Mouse (Mus musculus) neural tube, embryonic 10.5 days (tissue): ENCODE data around the gene Zfp296.

Source experiments
- DNase-seq: peaks from one replicate; pipeline ENCODE4 v3.0.0-alpha.2; 2017; ENCODE audit warnings: low spot score; ENCODE audit errors: extremely low spot score

Gene Zfp296

DNA sequence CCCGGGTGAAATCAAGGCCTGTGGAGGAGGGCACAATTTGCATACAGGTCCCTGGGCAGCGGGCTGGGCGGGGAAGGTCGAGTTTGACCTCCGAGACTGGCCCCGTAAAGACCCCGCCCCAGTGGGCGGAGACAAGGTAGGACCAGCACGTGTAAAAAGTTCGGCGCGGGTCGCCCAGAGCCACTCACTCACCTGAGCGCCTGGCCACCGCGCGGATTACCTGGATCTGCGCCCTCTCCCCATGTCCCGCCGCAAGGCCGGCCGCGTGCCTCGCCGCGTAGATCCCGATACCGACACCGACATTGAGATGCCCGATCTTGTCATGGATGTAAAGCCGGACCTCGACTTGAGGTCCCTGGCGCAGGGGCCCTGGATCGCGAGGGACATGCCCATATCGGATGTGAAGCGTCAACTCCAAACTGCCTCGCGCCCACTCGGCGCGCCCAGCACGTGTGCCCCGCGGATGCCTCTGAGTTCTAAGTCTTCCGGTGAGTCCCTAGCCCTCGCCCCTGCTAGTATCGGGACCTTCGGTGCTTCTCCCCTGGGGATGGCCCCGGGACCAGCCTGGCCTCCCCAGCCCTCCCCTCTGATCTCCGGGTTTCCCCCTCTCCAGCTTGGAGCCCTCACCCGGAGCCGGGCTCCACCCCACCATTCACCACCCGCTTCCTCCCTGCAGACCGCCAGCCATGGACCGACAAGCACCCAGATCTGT is at the start of gene Zfp296, which contains the start of gene Gemin7:
Gene Zfp296, plus strand, starts transcription at position 147 of the 712 bp plus-strand sequence.
Gene Gemin7, minus strand, starts transcription at position 455 of the 712 bp plus-strand sequence.
- DNase-seq = peak; percentile 48

GRCm38 (mm10) chr7:19531077-19531476 is 46.0 kb upstream of the Zfp296 start:
- DNase-seq = no peak

DNA sequence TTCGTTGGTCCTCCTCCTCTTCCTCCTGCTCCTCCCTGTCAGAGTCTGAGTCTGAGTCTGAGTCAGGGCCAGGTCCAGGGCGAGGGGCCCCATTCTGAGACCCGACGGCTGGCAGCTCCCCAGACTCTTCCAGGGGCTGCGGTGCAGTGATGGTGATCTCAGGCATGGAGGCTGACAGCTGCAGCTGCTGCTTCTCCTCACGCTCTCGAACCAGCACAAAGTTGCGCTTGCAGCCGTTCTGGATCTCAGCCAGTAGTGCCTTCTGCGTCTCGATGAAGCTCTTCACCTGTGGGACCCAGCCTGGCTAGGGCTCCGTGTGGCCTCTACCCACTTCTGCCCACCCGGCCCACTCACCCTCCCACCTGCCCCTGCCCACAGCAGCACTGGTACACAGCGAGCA is 44.8 kb upstream of the Zfp296 start:
- no peak for DNase-seq

GRCm38 (mm10) chr7:19534676-19535075 is 42.4 kb upstream of the Zfp296 start:
- DNase-seq = no peak

DNA sequence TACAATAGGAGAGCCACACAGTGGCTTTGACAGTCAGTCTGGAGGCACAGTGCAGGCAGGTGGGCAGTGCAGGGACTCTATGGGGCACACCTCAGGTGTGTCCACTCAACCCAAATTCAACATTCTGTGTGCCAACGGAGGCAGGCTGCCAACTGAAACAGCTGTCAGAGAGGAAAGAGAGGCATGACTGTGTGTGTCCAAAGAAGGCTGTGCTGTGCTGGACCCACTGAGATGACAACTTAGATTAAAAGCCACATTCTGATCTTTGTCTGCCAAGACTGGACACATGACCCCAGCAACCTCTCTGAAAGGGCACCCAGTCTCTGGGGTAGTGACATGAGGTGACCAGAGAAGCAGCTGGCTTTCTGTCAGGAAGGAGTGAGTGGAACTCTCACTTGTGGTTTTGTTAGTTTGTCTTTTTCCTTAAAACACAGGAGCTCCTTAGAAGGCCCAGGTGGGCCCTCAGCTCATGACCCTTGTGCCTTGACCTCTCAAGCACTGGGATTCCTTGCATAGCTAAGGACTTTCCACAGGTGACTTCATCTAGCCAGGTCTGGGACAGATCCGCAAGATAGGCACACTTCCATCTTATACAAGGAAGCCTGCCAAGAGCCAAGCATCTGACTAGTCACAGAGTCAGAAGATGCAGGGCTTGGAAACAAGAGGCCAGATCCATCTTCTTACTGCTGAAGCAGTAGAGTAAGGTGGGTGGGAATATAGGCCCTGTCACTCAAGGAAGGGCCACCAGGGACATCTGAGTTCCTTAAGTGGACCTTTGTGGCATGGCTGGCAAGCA is 36.1 kb upstream of the Zfp296 start:
- no peak for DNase-seq

GRCm38 (mm10) chr7:19541681-19542154 is 35.4 kb upstream of the Zfp296 start:
- DNase-seq = no peak

DNA sequence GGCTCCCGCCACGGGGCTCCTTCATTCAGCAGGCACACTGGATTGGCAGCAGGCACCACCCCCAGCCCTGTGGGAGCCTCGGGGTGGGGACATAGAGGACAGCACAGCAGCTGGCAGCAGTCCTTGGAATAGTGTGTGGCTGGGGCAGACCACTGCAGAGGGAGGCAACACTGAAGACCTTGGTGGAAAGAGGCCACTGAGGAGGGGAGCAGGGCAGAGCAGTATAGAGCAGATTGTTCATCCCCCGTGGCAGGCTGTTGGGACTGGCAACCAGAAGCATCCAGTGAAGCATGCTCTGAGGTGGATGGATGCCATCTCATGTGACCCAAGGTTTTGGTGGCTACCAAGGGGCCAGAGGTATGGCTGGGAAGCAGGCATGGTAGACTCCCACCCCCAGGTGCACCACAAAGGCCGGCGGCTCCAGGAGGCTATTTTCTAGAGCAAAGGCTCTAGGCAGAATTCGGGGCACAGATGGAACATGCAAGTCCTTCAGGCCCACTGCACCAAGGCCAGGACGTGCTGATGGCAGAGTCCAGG is 34.9 kb upstream of the Zfp296 start:
- no peak for DNase-seq

- no peak for DNase-seq
Measured at GRCm38 (mm10) chr7:19543584-19543983, 33.5 kb upstream of the Zfp296 start.

GRCm38 (mm10) chr7:19546007-19546406 is 31.1 kb upstream of the Zfp296 start:
- DNase-seq = no peak

GRCm38 (mm10) chr7:19547344-19547969 is 29.6 kb upstream of the Zfp296 start:
- no peak for DNase-seq

DNA sequence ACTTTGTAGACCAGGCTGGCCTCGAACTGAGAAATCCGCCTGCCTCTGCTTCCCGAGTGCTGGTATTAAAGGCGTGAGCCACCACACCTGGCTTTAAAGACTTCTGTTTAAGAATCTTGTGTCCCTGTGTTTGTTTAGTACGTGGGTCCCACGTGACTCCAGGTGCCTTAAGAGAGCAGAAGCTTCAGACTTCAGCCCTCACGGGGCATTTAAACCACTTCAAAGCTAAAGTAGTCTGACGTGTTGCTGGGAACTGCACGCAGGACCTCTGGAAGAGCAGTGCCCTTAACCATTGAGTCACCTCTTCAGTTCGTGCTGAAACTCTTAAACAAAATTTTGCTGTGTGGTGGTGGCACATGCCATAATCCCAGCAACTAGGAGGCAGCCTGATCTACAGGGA is 27.7 kb upstream of the Zfp296 start:
- no peak for DNase-seq

DNA sequence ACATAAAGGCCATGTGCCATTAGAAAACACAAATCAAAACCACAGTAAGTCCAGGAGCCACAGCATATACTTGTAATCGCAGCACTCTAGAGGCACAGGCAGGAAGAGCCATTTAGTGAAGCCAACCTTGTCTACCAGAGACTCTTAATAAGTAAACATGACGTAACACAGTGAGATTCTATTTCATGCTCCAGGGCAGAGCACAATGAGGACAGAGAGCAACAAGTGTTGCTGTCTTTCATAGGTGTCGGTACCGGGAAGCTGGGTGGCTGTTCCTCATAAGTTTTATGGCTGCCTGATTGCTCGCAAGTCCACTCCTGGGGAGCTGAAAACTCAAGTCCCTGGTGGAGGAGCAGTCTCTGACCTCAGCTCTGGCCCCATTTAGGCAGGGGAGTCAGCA is 25.5 kb upstream of the Zfp296 start:
- no peak for DNase-seq

DNA sequence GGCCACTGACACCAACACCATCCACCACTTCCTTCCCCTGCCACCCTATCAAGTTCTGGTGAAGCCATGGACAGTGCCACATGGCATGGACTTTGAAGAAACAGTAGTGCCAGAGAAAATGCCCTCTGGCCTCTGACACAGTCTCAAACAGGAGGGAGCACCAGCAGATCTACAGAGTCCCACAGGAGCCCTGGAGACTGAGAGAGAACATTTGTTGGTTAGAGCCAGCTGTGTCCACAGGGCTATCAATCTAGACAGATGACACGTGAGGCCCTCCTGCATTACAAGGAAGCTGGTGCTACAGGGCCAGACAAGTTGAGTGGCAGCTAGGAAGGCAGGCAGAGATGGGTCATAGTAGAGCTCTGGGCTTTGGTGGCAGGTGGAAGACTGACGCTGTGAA is 24.6 kb upstream of the Zfp296 start:
- DNase-seq = no peak

GRCm38 (mm10) chr7:19554168-19554567 is 22.9 kb upstream of the Zfp296 start:
- no peak for DNase-seq

DNA sequence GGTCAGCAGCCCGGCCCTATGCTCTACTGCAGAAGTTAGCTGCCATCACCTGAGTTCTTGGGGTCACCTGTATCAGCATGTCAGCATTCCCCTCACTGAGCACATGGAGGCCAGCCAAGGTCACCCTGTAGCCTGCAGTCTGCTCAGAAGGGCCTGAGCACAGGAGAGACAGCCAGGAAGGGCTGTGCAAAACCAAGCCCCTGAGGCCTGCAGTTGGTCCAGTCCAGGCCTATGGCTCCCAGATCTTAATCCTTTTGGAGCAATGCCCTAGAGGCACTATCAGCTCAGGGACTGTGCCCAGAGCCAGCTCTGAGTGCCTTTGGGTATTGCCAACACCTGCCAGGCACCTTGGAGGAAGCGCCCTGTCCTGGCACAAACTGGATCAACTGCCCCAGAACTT is 20.0 kb upstream of the Zfp296 start:
- no peak for DNase-seq

DNA sequence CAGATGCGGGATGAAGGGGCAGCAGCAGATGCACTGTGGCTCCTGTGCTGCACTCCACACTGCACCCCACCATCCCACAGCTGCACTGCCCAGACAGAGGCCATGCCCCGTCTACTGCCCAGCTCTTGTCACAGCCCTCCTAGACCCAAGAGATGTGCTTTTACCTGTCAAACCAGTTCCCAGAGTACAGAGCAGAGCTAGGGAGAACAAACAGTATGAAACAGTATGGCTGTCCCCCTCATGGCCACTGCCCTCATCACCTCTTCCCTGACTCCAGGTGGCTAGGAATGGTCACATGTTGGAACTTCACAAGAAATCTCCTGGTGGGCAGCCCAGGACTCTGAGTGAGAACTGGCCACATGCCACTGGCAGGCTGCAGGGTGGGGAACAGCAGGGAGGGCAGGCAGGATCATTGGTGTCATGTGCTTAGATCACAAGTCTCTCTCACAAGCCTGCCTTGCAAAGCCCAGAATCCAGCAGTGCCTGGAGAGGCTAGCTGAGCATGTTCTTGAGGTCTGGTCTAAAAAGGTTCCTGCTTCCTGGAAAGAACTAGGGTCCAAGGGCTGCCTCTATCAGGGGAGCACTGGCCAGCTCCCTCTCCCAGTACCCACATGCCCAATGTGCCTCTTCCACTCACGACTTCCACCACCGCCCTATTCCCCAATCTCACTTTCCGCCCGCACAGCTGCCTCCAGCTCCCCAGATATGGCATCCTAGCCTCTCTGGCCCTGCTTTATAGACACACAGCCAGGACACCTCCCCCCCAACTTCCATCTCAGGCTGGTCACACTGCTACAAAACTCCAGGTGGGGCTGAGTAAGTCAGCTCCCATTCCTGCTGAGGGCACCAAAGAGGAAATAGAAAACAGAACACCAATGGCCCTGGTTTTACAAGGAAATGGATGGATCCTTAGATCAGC is 18.8 kb upstream of the Zfp296 start:
- no peak for DNase-seq

DNA sequence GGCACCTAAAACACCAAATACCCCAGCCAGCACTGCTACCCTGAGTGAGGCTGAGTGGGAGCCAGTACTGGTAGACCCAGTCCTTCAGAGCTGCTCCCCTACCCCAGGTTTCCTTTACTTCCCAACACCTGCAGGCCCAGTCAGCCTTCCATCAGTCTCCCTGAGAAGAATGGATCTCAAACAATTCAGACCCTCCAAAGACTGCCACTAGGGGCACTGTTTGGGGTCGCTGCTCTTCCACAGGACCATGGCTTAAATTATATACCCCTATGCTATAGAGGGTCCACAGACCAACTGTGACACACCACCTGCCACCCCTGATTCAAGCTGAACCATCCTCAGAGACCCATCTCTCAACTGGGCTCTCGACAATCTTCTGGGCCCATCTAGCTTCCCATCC is 18.1 kb upstream of the Zfp296 start:
- no peak for DNase-seq

DNA sequence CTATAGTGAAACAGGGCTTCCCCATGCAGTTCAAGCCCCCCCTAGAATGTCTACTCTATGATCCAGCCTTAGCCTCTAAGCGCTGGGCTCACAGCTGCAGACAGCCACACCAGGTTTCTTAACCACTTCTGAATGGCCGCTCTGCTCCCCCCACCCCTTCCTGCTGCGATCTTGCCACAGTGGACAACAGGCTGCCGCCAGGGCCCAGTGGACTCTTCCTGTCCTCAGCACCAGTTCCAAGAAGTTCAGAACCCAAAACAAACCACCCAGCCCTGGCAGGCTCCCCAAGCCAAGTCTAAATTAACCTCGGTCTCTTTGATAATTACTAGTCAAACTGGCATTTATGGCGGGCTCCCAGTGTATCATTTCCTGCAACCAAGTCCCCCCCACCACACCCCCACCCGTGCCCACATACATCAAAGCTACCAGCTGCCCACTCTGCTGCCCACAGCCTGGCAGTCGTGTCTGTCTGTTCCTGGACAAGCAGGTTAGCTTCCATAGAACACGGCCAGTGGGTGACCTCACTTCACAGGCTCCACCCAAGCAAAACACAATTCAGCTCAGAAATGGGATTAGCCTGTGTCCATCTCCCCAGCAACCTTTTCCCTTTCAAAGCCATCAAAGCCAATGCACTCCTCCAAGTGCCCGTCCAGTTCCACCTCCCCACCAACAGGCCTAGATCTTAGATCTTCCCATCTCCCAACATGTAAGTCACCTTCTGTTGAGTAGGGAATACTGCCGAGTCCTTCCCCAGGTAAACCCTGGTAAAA is 16.4 kb upstream of the Zfp296 start:
- DNase-seq = no peak

- no peak for DNase-seq
Measured at GRCm38 (mm10) chr7:19561431-19561764, 15.7 kb upstream of the Zfp296 start.
